Mouse (Mus musculus) central nervous system, embryonic 18 days (tissue): ENCODE measurements around the gene Smap2. TPM values are rescaled to one million over a fixed set of nuclear protein-coding genes. Genes with fewer than 3 reads are reported as not detected.

Source experiments
- polyA plus RNA-seq: library from polyadenylated mRNA; depleted of rRNA; stranded (reverse); fragments of >200 nt; gene quantifications from 2 replicates; pipeline ENCODE4 v1.2.3, GENCODE M21; 2012; rRNA removed

Gene Smap2
- polyA plus RNA-seq = 45.8 and 54.0 TPM in 2 replicates

GRCm38 (mm10) chr4:121016928-121017657 is at the start of gene Smap2:
Gene Smap2, minus strand, starts transcription at chr4:121017247.

GRCm38 (mm10) chr4:121039331-121040115 is 22.5 kb upstream of the Smap2 start, which contains the start of gene Col9a2:
Gene Col9a2, plus strand, starts transcription at chr4:121039385.

GRCm38 (mm10) chr4:120951428-120951973 is 65.5 kb downstream of the Smap2 start, which contains the start of gene Zfp69:
Gene Zfp69, minus strand, starts transcription at chr4:120951699.

GRCm38 (mm10) chr4:120924554-120925299 is 92.3 kb downstream of the Smap2 start, which contains the start of gene Exo5:
Gene Exo5, minus strand, starts transcription at chr4:120925017.

Other genes with a start within 250 kb of the Smap2 start
- 128 and 136 TPM in 2 replicates for gene Nfyc, start 185.7 kb downstream of the Smap2 start, polyA plus RNA-seq
- 51.9 and 52.0 TPM in 2 replicates for gene Rims3, start 162.4 kb downstream of the Smap2 start, polyA plus RNA-seq
- 32.3 and 34.7 TPM in 2 replicates for gene Exo5, start 92.2 kb downstream of the Smap2 start, polyA plus RNA-seq
- gene Zfp69, start 65.5 kb downstream of the Smap2 start, polyA plus RNA-seq = 2.3 and 2.8 TPM in 2 replicates
- 16.7 and 24.6 TPM in 2 replicates for gene Col9a2, start 22.1 kb upstream of the Smap2 start, polyA plus RNA-seq
- 15.2 and 16.9 TPM in 2 replicates for gene Zmpste24, start 81.0 kb upstream of the Smap2 start, polyA plus RNA-seq
- gene Tmco2, start 92.0 kb upstream of the Smap2 start, polyA plus RNA-seq = 0.13 TPM in 1 of 2 replicates, not detected in the other
- 20.9 and 22.8 TPM in 2 replicates for gene Rlf, start 197.8 kb upstream of the Smap2 start, polyA plus RNA-seq